Mouse (Mus musculus): ENCODE measurements around the gene Cdk5r2.

Gene Cdk5r2

DNA sequence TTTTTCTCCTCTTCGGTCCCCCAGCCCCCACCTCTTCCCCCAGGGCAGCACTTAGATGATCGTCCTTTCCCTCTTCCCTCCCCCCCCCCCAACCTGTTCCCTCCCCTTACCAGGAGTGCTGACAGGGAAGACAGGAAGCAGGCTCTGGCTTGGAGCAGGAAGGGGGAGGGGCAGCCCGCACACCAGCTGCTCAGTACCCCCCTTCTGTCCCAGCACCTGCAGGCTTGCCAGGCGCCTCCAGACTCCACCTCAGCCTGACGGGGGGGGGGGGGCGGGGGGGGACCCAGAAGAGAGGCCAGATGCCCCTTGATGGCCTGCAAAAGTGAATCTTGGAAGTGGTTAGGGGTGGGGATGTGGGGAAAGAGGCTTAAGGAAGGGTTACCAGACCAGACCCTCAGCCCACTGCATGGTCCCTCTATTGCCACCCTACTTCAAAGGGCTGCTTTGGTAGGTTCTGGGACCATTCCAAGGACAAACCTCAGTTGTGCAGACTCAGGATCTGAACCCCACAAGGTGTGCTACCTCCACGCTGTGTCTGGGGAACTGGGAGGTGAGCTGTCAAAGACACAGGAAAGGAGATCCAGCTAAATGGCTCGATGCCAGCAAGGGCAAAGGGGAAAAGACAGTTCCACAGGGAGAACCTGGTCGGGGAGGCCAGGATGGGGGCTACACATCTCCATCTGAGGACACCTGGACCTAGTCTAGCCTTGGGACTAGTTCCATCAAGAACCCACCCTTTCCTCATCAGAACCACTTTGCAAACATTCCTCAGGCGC lies 44.1 kb downstream of the Cdk5r2 start:
- TF ChIP-seq GATA4 (IDR thresholded peaks at IDR 0.05; ENCODE audit: insufficient replicate concordance, low read length): no peak

DNA sequence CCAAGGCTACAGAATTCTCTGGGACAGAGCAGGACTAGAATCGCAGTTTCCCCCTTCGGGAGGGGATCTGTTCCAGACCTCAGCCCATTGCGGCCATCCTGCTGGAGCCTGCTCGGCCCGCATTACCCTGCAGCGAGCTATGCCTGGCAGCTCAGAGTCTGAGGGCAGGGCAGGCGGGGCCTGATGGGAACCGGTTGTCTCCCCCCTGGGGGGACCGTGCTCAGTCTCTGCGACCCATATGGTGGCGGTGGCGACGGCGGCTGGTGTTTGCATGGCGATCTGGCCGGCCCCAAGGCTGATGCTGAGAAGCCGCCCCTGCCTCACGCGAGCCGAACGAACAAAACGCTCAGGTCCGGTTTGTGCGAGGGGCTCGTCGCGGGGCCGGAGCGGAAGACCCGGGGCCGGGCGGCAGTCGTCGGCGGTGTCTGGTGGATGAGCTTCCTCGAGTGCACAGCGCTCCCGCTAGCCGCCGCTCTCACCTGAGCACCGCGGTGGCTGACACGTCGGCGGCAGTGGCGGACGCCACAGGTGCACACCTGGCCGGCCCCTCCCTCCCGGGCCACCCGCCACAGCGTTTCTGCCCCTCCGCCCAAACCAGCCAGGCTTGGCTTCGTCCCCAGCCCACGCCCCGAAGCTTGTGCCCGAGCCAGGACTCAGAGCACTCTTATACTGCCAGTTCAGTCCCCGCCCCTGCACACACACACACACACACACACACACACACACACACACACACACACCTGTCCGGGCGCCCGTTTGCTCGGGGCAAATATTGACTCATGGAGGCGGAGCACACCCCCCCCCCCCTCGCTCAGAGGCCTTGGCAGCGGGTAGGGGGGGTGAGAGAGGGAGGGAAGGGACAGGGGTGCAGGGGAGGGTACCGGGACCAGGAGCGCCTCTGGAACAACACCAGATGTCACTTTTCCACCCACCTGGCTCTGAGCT lies 45.9 kb downstream of the Cdk5r2 start:
- no peak for TF ChIP-seq GATA4 (IDR thresholded peaks at IDR 0.05; ENCODE audit: insufficient replicate concordance, low read length)

GRCm38 (mm10) chr1:74901686-74902085 lies 47.0 kb downstream of the Cdk5r2 start:
- TF ChIP-seq GATA4 (IDR thresholded peaks at IDR 0.05; ENCODE audit: insufficient replicate concordance, low read length): no peak

DNA sequence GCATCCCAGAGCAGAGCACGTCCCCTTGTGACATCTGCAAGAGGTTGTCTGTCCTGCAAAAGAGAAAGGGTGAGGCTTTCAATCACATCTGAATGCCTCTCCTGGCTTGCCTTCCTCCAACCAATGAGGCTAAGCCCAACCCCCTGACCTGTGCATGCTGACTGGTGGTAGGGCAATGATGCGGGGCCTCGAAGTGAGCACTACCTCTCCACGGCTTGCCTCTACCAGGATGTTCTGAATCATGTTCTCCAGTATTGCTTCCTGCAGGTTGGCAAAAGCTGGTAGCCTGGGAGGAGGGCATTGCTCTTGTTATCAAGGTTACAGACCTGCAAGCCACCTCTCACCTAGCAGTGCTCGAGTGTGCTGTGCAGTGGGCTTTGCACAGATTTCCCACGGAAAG lies 47.5 kb downstream of the Cdk5r2 start:
- no peak for TF ChIP-seq GATA4 (IDR thresholded peaks at IDR 0.05; ENCODE audit: insufficient replicate concordance, low read length)
